ENCODE assay signal across 2 mouse cellular contexts in the genomic region with DNA sequence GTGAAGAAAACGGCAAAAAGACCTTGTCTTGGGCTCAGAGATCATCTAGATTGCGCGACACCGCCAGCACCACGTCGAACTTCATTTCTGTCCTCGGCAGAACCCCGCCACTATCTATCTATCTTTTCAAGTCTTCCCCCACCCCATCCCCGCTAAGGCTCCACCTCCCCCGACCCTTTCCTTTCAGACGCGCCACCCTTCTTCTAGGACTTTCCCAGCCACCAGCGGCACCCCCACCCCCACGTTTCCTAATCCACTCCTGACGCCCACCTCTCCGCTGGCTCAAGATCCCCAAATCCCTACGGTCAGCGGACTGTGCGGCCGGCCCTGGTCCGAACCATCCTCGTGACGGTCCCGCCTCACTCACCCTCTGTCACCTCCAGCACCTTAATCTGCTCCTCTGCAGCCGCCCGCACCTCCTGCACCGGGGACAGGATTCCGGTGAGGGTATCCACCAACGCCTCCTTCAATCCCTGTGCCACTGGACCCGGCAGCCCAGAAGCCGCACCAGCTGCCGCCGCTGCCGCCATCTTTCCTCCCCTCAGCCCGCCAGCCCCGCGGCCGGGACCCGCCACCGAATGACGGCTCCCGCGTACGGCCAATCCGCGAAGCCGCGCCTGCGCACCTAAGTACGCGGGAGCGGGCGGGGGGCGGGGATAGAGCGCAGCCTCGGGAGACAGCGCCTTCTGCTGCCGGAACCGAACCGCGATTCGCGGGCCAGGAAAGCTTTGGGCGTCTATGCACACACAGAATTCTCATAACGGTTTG.
TF ChIP-seq lines count a peak whose summit lies in the region.

A gene (minus strand): TSS at position 599 of the 768 bp plus-strand sequence.

TF ChIP-seq in C2C12, 6 proteins besides CTCF, POLR2A, EP300 and RAD21 (continued from another document):
- no peak for TF ChIP-seq MYOG (IDR thresholded peaks at IDR 0.05; ENCODE audit: control insufficient read depth, extremely low read depth, insufficient read length)

TF ChIP-seq in myocyte, 11 proteins besides CTCF, POLR2A, EP300 and RAD21 (continued from another document):
- TF ChIP-seq MAX (IDR thresholded peaks at IDR 0.05; ENCODE audit: low read depth) (no peak), MYOG (IDR thresholded peaks at IDR 0.05; ENCODE audit: control insufficient read depth in 1 of 3, insufficient read depth in 1 of 3, insufficient read length in 2 of 3, low read depth in 2 of 3) (peak in 2 of 3 experiments; percentile 9 to 60), POLR2AphosphoS2 (IDR thresholded peaks at IDR 0.05; ENCODE audit: insufficient read length, low read depth) (peak; percentile 53), E2F4 (IDR thresholded peaks at IDR 0.05; ENCODE audit: insufficient read depth) (peak; percentile 77), TCF3 (IDR thresholded peaks at IDR 0.05; ENCODE audit: insufficient read length, low read depth) (no peak)
